Mouse (Mus musculus) common myeloid progenitor, adult 5-6 weeks (primary cell): ENCODE results near the gene Zcchc12. TPM values are rescaled to one million over a fixed set of nuclear protein-coding genes. Genes with fewer than 3 reads are reported as not detected.

Experiments used
- ATAC-seq: replicated peaks from 2 replicates; pipeline ENCODE4 v1.8.0; 2016; ENCODE audit warnings: low read depth, mild to moderate bottlenecking, moderate TSS enrichment, inconsistent platforms; ENCODE audit not compliant: poor library complexity, severe bottlenecking
- total RNA-seq: library from RNA; stranded (forward); fragments of 200-1000, 187-1606 nt; gene quantifications from 2 replicates; pipeline ENCODE4 v1.2.3, GENCODE M21; 2017

The Zcchc12 gene
- not detected in 2 replicates for total RNA-seq

- peak; percentile 25; the same call in 1 of the 2 replicates for ATAC-seq
Observed at GRCm38 (mm10) chrX:36195736-36196525, at the start of gene Zcchc12. TSS of gene Zcchc12 (plus strand) at chrX:36195904.

GRCm38 (mm10) chrX:36146746-36147145 lies 49.0 kb upstream of the Zcchc12 start:
- ATAC-seq, result no peak

- no peak for ATAC-seq
Observed at GRCm38 (mm10) chrX:36150100-36150499, 45.6 kb upstream of the Zcchc12 start.

- ATAC-seq, result no peak
Observed at GRCm38 (mm10) chrX:36156677-36157076, 39.0 kb upstream of the Zcchc12 start.

GRCm38 (mm10) chrX:36161567-36161966 lies 34.1 kb upstream of the Zcchc12 start:
- ATAC-seq, result no peak

GRCm38 (mm10) chrX:36183625-36184024 lies 12.1 kb upstream of the Zcchc12 start:
- ATAC-seq, result peak; percentile 83; the same call in 1 of the 2 replicates

GRCm38 (mm10) chrX:36186036-36186435 lies 9.7 kb upstream of the Zcchc12 start:
- no peak for ATAC-seq

- no peak for ATAC-seq
Observed at GRCm38 (mm10) chrX:36186443-36186842, 9.3 kb upstream of the Zcchc12 start.

GRCm38 (mm10) chrX:36193951-36194350 lies 1.8 kb upstream of the Zcchc12 start:
- peak; percentile 36; the same call in 1 of the 2 replicates for ATAC-seq

- no peak for ATAC-seq
Observed at GRCm38 (mm10) chrX:36209554-36209953, 13.8 kb downstream of the Zcchc12 start.

- ATAC-seq, result no peak
Observed at GRCm38 (mm10) chrX:36211216-36211615, 15.5 kb downstream of the Zcchc12 start.

- no peak for ATAC-seq
Observed at GRCm38 (mm10) chrX:36221366-36221765, 25.7 kb downstream of the Zcchc12 start.

GRCm38 (mm10) chrX:36225777-36226176 lies 30.1 kb downstream of the Zcchc12 start:
- peak; percentile 63; the same call in 1 of the 2 replicates for ATAC-seq

GRCm38 (mm10) chrX:36226577-36226976 lies 30.9 kb downstream of the Zcchc12 start:
- peak; percentile 77 for ATAC-seq

GRCm38 (mm10) chrX:36228861-36229260 lies 33.2 kb downstream of the Zcchc12 start:
- ATAC-seq, result no peak

- ATAC-seq, result peak; percentile 58; the same call in 1 of the 2 replicates
Observed at GRCm38 (mm10) chrX:36229273-36229672, 33.6 kb downstream of the Zcchc12 start.

- no peak for ATAC-seq
Observed at GRCm38 (mm10) chrX:36235652-36236051, 39.9 kb downstream of the Zcchc12 start.

Other genes with a start within 250 kb of the Zcchc12 start
- 0.23 TPM in 1 of 2 replicates, not detected in the other for gene Il13ra1, start 83.8 kb upstream of the Zcchc12 start, total RNA-seq
- gene Lonrf3, start 132.4 kb downstream of the Zcchc12 start, total RNA-seq, result 8.6 and 11.5 TPM in 2 replicates
- 1.2 TPM in 1 of 2 replicates, not detected in the other for gene Gm6268, start 205.4 kb downstream of the Zcchc12 start, total RNA-seq